Mouse (Mus musculus) adrenal gland, adult 8-10 months (tissue): ENCODE measurements around the gene St8sia1. TPM values are rescaled to one million over a fixed set of nuclear protein-coding genes. Genes with fewer than 3 reads are reported as not detected.

Experiments
- DNase-seq: peaks from one replicate; pipeline ENCODE4 v3.0.0; 2022
- total RNA-seq, 4 experiments: library from RNA; stranded (reverse); gene quantifications; 2 replicates each; pipeline ENCODE4 v1.2.4; 2022

The St8sia1 gene
- total RNA-seq, 4 experiments from 2014 or later, result 0.87 to 3.1 (median 2.2) TPM

- DNase-seq, result no peak
These were observed 100.4 kb downstream of the St8sia1 start for GRCm38 (mm10) chr6:142863881-142864280.

GRCm38 (mm10) chr6:142862265-142862664 is 102.0 kb downstream of the St8sia1 start:
- DNase-seq, result no peak

- no peak for DNase-seq
These were observed 103.9 kb downstream of the St8sia1 start for GRCm38 (mm10) chr6:142860396-142860795.

GRCm38 (mm10) chr6:142859946-142860345 is 104.3 kb downstream of the St8sia1 start:
- no peak for DNase-seq

- no peak for DNase-seq
These were observed 105.3 kb downstream of the St8sia1 start for GRCm38 (mm10) chr6:142858937-142859336.

GRCm38 (mm10) chr6:142856258-142856874 is 107.9 kb downstream of the St8sia1 start:
- no peak for DNase-seq

- no peak for DNase-seq
These were observed 108.5 kb downstream of the St8sia1 start for GRCm38 (mm10) chr6:142855761-142856160.

- no peak for DNase-seq
These were observed 111.6 kb downstream of the St8sia1 start for GRCm38 (mm10) chr6:142852419-142853377.

- no peak for DNase-seq
These were observed 113.8 kb downstream of the St8sia1 start for GRCm38 (mm10) chr6:142850436-142850835.

- no peak for DNase-seq
These were observed 114.9 kb downstream of the St8sia1 start for GRCm38 (mm10) chr6:142849326-142849725.

GRCm38 (mm10) chr6:142847914-142848674 is 116.2 kb downstream of the St8sia1 start:
- DNase-seq, result no peak

GRCm38 (mm10) chr6:142846855-142847254 is 117.4 kb downstream of the St8sia1 start:
- DNase-seq, result no peak

GRCm38 (mm10) chr6:142845066-142845465 is 119.2 kb downstream of the St8sia1 start:
- no peak for DNase-seq

- DNase-seq, result no peak
These were observed 120.2 kb downstream of the St8sia1 start for GRCm38 (mm10) chr6:142844061-142844460.

GRCm38 (mm10) chr6:142838501-142838900 is 125.8 kb downstream of the St8sia1 start:
- DNase-seq, result no peak

GRCm38 (mm10) chr6:142837326-142837725 is 126.9 kb downstream of the St8sia1 start:
- no peak for DNase-seq

GRCm38 (mm10) chr6:142835726-142836125 is 128.5 kb downstream of the St8sia1 start:
- DNase-seq, result no peak

GRCm38 (mm10) chr6:142834911-142835310 is 129.3 kb downstream of the St8sia1 start:
- no peak for DNase-seq

GRCm38 (mm10) chr6:142831706-142832105 is 132.5 kb downstream of the St8sia1 start:
- no peak for DNase-seq

GRCm38 (mm10) chr6:142831243-142831642 is 133.0 kb downstream of the St8sia1 start:
- DNase-seq, result no peak

- DNase-seq, result no peak
These were observed 134.0 kb downstream of the St8sia1 start for GRCm38 (mm10) chr6:142830221-142830620.

- DNase-seq, result no peak
These were observed 138.8 kb downstream of the St8sia1 start for GRCm38 (mm10) chr6:142825449-142825848.
